Mouse (Mus musculus) CH12.LX (cell line): ENCODE data around the gene Igfals.

Experiments
- CTCF ChIP-seq, 2 experiments: IDR thresholded peaks in 1 of 2; conservative IDR thresholded peaks in 1 of 2; 2 replicates each; pipeline ENCODE4 v1.5.1; 2011 to 2012; ENCODE audit warnings: low read depth in 2 of 2, low read length in 2 of 2, improper control_type of control experiment in 1 of 2, inconsistent platforms in 1 of 2, mild to moderate bottlenecking in 1 of 2, moderate library complexity in 1 of 2
- E2F4 ChIP-seq: IDR thresholded peaks from 2 replicates; pipeline ENCODE4 v1.6.1; 2011; ENCODE audit warnings: low read depth, low read length, improper control_type of control experiment; ENCODE audit not compliant: insufficient replicate concordance
- ELF1 ChIP-seq: IDR thresholded peaks from 2 replicates; pipeline ENCODE4 v1.6.1; 2014; ENCODE audit warnings: low read depth, mild to moderate bottlenecking, inconsistent platforms, low read length, improper control_type of control experiment
- GABPA ChIP-seq: IDR thresholded peaks from 2 replicates; pipeline ENCODE4 v1.6.1; 2012; ENCODE audit warnings: low read depth, low read length, improper control_type of control experiment, inconsistent platforms; ENCODE audit not compliant: insufficient replicate concordance
- HCFC1 ChIP-seq: IDR thresholded peaks from 2 replicates; pipeline ENCODE4 v1.6.1; 2012; ENCODE audit warnings: low read depth, mild to moderate bottlenecking, inconsistent platforms, low read length, improper control_type of control experiment
- MAFK ChIP-seq: IDR thresholded peaks from 2 replicates; pipeline ENCODE4 v1.6.1; 2011; ENCODE audit warnings: low read length, improper control_type of control experiment; ENCODE audit not compliant: insufficient replicate concordance
- MAZ ChIP-seq: IDR thresholded peaks from 2 replicates; pipeline ENCODE4 v1.6.1; 2012; ENCODE audit warnings: low read depth, mild to moderate bottlenecking, inconsistent platforms, low read length, improper control_type of control experiment, moderate library complexity
- MXI1 ChIP-seq: IDR thresholded peaks from 2 replicates; pipeline ENCODE4 v1.6.1; 2011; ENCODE audit warnings: mild to moderate bottlenecking, low read depth, low read length, improper control_type of control experiment
- POLR2A ChIP-seq: IDR thresholded peaks from 2 replicates; pipeline ENCODE4 v1.6.1; 2011; ENCODE audit warnings: low read depth, mild to moderate bottlenecking, improper control_type of control experiment, low read length
- POLR2AphosphoS2 ChIP-seq: IDR thresholded peaks from 2 replicates; pipeline ENCODE4 v1.6.1; 2011; ENCODE audit warnings: low read depth, low read length, improper control_type of control experiment
- TCF12 ChIP-seq: IDR thresholded peaks from 2 replicates; pipeline ENCODE4 v1.6.1; 2014; ENCODE audit warnings: low read depth, mild to moderate bottlenecking, inconsistent platforms, low read length, improper control_type of control experiment
- ZC3H11A ChIP-seq: IDR thresholded peaks from 2 replicates; pipeline ENCODE4 v1.6.1; 2012; ENCODE audit warnings: low read depth, mild to moderate bottlenecking, inconsistent platforms, low read length, improper control_type of control experiment
- ZMIZ1 ChIP-seq: IDR thresholded peaks from 2 replicates; pipeline ENCODE4 v1.6.1; 2012; ENCODE audit warnings: low read depth, mild to moderate bottlenecking, inconsistent platforms, low read length, improper control_type of control experiment
- ZNF384 ChIP-seq: IDR thresholded peaks from 2 replicates; pipeline ENCODE4 v1.6.1; 2012; ENCODE audit warnings: low read depth, low read length, improper control_type of control experiment, inconsistent platforms

GRCm38 (mm10) chr17:24894061-24894994 lies 28.5 kb downstream of the Igfals start:
- TF ChIP-seq ZMIZ1 (no peak), ZC3H11A (no peak), ELF1 (no peak), CTCF (conservative IDR thresholded peaks at IDR 0.05 in 1 of 2, IDR thresholded peaks at IDR 0.05 in 1 of 2; ENCODE audit: low read depth in 2 of 2, low read length in 2 of 2) (no peak), POLR2A (no peak), GABPA (no peak), HCFC1 (no peak), MAZ (no peak), E2F4 (no peak), TCF12 (no peak), ZNF384 (no peak), POLR2AphosphoS2 (no peak), MXI1 (no peak), MAFK (no peak)
